Mouse (Mus musculus): ENCODE measurements around the gene Nek2. TPM values are rescaled to one million over a fixed set of nuclear protein-coding genes. Genes with fewer than 3 reads are reported as not detected.
A peak's percentile ranks its signal among the peaks of the same experiment; 100 is the strongest.

Gene Nek2
- polyA plus RNA-seq, 1 experiment from 2014 or later = 10.6 TPM

DNA sequence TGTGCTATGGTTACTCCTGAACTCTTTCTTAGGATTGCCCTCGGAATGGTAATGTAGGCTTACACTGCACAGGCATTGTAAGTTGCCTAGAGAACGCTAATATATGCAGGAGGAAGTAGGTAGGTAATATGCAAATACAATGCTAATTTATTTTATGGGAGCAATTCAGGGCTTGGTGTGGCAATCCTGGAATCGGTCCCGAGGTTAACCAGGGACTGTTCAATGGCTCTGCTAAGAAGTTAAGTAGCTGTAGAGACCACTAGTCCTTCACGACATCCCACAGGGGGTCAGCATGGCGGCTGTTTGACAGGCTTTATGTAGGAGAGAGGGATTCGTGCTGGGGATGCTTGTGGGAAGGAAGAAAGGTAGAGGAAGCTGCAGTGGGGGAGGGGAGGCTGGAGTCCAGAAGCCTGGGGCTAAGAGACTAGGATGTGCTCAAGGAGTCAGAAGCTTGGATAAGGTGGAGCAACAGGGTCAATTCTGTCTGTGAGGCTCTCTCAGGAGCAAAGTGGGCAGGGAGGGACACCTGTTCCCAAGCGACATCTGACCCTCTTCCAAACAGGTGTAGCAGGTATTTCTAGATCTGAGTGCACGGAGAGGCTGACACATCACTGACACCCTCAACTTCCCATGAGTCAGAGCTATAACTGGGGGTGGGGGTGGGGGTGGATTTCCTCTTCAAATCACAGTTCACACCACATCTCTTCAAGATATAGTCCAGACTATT lies 19.0 kb upstream of the Nek2 start:
- peak; percentile 83 for ATAC-seq (ENCODE audit: low FRiP score, low TSS enrichment)
- Histone ChIP-seq H3K4me3 (ENCODE audit: low read depth, low read length) (no peak overlapping the region), H3K27ac (replicated peaks) (peak overlapping the region; percentile 87), H3K9ac (ENCODE audit: low read length) (no peak overlapping the region), H3K4me2 (replicated peaks; ENCODE audit: low read depth) (peak overlapping the region; percentile 25; the same call in 1 of the 2 replicates), H3K4me1 (replicated peaks; ENCODE audit: control insufficient read depth, insufficient read depth) (no peaks in the 10 kb centered on the region), H3K36me3 (ENCODE audit: control insufficient read depth, insufficient read depth, low read length) (no peaks in the 10 kb centered on the region), H3K27me3 (ENCODE audit: control insufficient read depth, insufficient read depth, low read length) (no peaks in the 10 kb centered on the region), H3K9me3 (ENCODE audit: control insufficient read depth, low read length) (no peaks in the 10 kb centered on the region)
- peak; percentile 52 for DNase-seq (ENCODE audit: low spot score)
- 54% methylated on average over 9 of the region's 9 CpGs for WGBS
- TF ChIP-seq EP300 (optimal IDR thresholded peaks at IDR 0.05) (peak; percentile 69), CTCF (IDR thresholded peaks at IDR 0.05; ENCODE audit: low read depth) (no peak)

DNA sequence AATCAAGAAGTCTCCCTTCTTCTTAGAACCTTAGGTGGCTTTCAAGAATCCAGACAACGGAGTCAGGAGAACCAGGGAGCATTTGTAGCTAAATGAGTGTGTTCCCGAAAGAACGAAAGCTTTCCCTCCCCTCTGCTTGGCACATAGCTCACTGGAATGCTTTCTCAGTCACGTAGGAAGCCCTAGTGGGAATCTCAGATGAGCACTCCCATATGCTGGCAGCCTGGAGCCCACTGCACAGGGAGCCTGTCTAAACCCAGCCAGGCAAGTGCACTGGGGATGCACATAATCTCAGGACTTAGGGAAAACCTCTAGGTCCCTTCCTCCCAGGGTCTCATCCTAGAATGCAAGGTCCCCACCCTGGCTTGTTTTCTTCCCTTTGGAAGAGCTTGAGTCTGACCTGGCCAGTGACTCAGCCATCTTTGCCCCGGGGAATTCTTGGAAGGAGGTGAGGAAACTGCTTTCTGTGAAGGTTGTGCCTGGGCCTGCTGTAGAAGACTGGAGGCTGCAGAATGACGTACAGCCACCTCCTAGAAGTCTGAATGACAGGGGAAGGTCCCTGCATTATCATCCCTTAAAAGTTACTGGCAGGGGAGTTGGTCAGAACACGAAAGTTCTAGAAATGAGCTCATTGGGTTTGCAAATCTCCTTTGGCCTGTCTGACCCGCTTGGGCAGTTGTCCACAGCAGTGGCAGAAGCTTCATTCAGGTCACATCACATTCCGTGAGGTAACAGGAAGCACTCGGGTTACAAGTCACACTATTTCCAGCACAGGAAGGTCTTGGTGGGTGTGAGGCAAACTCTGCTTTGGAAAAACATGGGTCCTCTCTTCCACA lies 18.2 kb upstream of the Nek2 start:
- ATAC-seq (ENCODE audit: low FRiP score, low TSS enrichment) = peak; percentile 53
- peak; percentile 23 for DNase-seq (ENCODE audit: low spot score)
- no peak overlapping the region for H3K9ac ChIP-seq (ENCODE audit: low read length)
- H3K9me3 ChIP-seq (ENCODE audit: control insufficient read depth, low read length) = no peaks in the 10 kb centered on the region
- H3K27ac ChIP-seq (replicated peaks) = peak overlapping the region; percentile 87
- no peak for TF ChIP-seq CTCF (IDR thresholded peaks at IDR 0.05; ENCODE audit: low read depth)
- H3K36me3 ChIP-seq (ENCODE audit: control insufficient read depth, insufficient read depth, low read length) = no peaks in the 10 kb centered on the region
- WGBS = 45% methylated on average over 10 of the region's 10 CpGs
- peak overlapping the region; percentile 25; the same call in 1 of the 2 replicates for H3K4me2 ChIP-seq (replicated peaks; ENCODE audit: low read depth)
- no peaks in the 10 kb centered on the region for H3K4me1 ChIP-seq (replicated peaks; ENCODE audit: control insufficient read depth, insufficient read depth)
- H3K27me3 ChIP-seq (ENCODE audit: control insufficient read depth, insufficient read depth, low read length) = no peaks in the 10 kb centered on the region
- no peak overlapping the region for H3K4me3 ChIP-seq (ENCODE audit: low read depth, low read length)

DNA sequence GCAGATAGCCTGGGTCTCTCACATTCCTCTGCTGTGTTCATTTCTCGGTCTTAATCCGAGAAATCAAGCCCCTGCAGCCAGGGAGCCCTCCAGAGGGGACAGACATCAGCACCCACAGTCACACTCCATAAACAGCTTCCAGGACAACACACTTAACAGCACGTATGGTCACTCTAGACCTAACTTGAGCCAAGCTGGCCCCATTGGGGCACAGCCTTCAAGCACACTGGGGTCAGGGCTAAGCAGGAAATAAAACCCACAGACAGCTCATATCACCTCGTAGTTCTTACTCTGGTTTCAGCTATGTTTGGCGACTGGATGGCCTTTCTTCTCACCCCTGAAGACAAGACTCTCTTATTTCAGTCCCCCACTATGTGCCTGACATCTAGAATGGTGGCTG lies 16.5 kb upstream of the Nek2 start:
- no peak for TF ChIP-seq EP300 (optimal IDR thresholded peaks at IDR 0.05)
- TF ChIP-seq CTCF (IDR thresholded peaks at IDR 0.05; ENCODE audit: low read depth) = no peak
- 61% methylated on average over 5 of the region's 5 CpGs for WGBS
- H3K4me3 ChIP-seq (ENCODE audit: low read depth, low read length) = no peak overlapping the region
- no peaks in the 10 kb centered on the region for H3K4me1 ChIP-seq (replicated peaks; ENCODE audit: control insufficient read depth, insufficient read depth)
- H3K4me2 ChIP-seq (replicated peaks; ENCODE audit: low read depth) = no peak overlapping the region
- H3K36me3 ChIP-seq (ENCODE audit: control insufficient read depth, insufficient read depth, low read length) = no peaks in the 10 kb centered on the region
- ATAC-seq (ENCODE audit: low FRiP score, low TSS enrichment) (no peak), DNase-seq (ENCODE audit: low spot score) (no peak)
- H3K27me3 ChIP-seq (ENCODE audit: control insufficient read depth, insufficient read depth, low read length) = no peaks in the 10 kb centered on the region
- H3K27ac ChIP-seq (replicated peaks) = no peak overlapping the region
- no peak overlapping the region for H3K9ac ChIP-seq (ENCODE audit: low read length)
- H3K9me3 ChIP-seq (ENCODE audit: control insufficient read depth, low read length) = no peaks in the 10 kb centered on the region

DNA sequence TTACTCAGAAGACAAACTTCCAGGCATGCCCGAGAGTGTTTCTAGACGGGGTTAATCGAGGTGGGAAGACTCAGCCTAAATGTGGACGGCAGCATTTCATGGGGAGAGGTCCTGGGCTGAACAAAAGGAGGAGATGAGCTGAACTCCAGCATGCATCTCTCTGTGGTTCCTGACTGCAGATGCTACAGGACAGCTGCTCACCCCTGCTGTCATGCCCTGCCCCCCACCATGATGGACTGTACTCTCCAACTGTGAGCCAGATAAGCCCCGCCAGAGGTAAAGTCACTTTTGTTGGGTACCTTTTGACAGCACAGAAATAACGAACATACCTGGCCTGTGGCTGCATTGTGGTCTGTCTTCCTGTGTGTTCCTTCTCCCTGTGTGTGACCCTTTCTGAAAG lies 15.5 kb upstream of the Nek2 start:
- TF ChIP-seq EP300 (optimal IDR thresholded peaks at IDR 0.05) = no peak
- no peak for TF ChIP-seq CTCF (IDR thresholded peaks at IDR 0.05; ENCODE audit: low read depth)
- DNase-seq (ENCODE audit: low spot score) (no peak), ATAC-seq (ENCODE audit: low FRiP score, low TSS enrichment) (no peak)
- Histone ChIP-seq H3K4me2 (replicated peaks; ENCODE audit: low read depth) (no peak overlapping the region), H3K27me3 (ENCODE audit: control insufficient read depth, insufficient read depth, low read length) (no peaks in the 10 kb centered on the region), H3K4me1 (replicated peaks; ENCODE audit: control insufficient read depth, insufficient read depth) (no peaks in the 10 kb centered on the region), H3K9me3 (ENCODE audit: control insufficient read depth, low read length) (no peaks in the 10 kb centered on the region), H3K36me3 (ENCODE audit: control insufficient read depth, insufficient read depth, low read length) (no peaks in the 10 kb centered on the region), H3K27ac (replicated peaks) (no peak overlapping the region), H3K4me3 (ENCODE audit: low read depth, low read length) (no peak overlapping the region), H3K9ac (ENCODE audit: low read length) (no peak overlapping the region)
- WGBS = 64% methylated on average over 6 of the region's 6 CpGs

DNA sequence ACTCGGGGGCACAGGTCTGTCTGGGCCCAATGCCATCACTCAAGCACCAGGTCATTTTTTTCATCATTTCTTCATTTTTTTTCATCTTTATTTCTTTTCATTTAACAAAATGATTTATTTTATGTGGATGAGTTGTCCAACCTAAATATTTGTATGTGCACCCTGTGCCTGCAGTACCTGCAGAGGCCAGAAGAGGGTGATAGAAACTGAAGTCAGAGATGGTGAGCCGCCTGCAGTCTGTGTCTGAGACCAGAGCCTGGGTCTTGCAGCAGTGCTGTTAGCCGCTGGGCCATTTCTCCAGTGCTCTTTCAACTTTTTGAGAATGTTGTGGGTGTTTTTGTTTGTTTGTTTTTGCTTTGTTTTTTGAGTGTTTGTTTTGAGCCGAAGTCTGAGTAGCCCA lies 14.5 kb upstream of the Nek2 start:
- ATAC-seq (ENCODE audit: low FRiP score, low TSS enrichment) = no peak
- H3K27me3 ChIP-seq (ENCODE audit: control insufficient read depth, insufficient read depth, low read length) = no peaks in the 10 kb centered on the region
- no peak overlapping the region for H3K4me3 ChIP-seq (ENCODE audit: low read depth, low read length)
- no peaks in the 10 kb centered on the region for H3K9me3 ChIP-seq (ENCODE audit: control insufficient read depth, low read length)
- no peak overlapping the region for H3K27ac ChIP-seq (replicated peaks)
- H3K4me1 ChIP-seq (replicated peaks; ENCODE audit: control insufficient read depth, insufficient read depth) = no peaks in the 10 kb centered on the region
- H3K9ac ChIP-seq (ENCODE audit: low read length) = no peak overlapping the region
- peak; percentile 43 for TF ChIP-seq CTCF (IDR thresholded peaks at IDR 0.05; ENCODE audit: low read depth)
- TF ChIP-seq EP300 (optimal IDR thresholded peaks at IDR 0.05) = no peak
- no peak for DNase-seq (ENCODE audit: low spot score)
- WGBS = 93% methylated on average over 4 of the region's 4 CpGs
- H3K4me2 ChIP-seq (replicated peaks; ENCODE audit: low read depth) = no peak overlapping the region
- H3K36me3 ChIP-seq (ENCODE audit: control insufficient read depth, insufficient read depth, low read length) = no peaks in the 10 kb centered on the region

DNA sequence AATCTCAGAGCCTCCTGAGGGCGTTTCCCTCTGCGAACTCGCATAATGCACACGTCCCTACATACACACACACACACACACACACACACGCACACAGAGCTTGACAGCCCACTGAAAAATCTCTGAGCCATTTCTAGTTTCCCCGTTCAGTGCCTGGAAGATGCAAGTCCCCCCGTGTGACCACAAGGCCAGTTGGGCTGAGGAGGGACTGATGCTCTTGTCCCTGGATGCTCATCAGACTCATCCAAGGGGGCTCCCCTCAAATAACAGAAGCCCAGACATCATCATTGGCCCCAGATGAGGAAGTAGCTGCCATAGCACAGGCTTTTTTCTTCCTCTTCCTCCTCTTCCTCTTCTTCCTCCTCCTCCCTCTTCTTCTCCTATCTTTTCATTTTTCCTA lies 13.3 kb upstream of the Nek2 start:
- Histone ChIP-seq H3K4me1 (replicated peaks; ENCODE audit: control insufficient read depth, insufficient read depth) (no peaks in the 10 kb centered on the region), H3K4me2 (replicated peaks; ENCODE audit: low read depth) (no peak overlapping the region), H3K27me3 (ENCODE audit: control insufficient read depth, insufficient read depth, low read length) (no peaks in the 10 kb centered on the region), H3K9ac (ENCODE audit: low read length) (no peak overlapping the region), H3K9me3 (ENCODE audit: control insufficient read depth, low read length) (no peaks in the 10 kb centered on the region), H3K36me3 (ENCODE audit: control insufficient read depth, insufficient read depth, low read length) (no peaks in the 10 kb centered on the region), H3K4me3 (ENCODE audit: low read depth, low read length) (no peak overlapping the region), H3K27ac (replicated peaks) (no peak overlapping the region)
- ATAC-seq (ENCODE audit: low FRiP score, low TSS enrichment) = no peak
- no peak for TF ChIP-seq CTCF (IDR thresholded peaks at IDR 0.05; ENCODE audit: low read depth)
- no peak for TF ChIP-seq EP300 (optimal IDR thresholded peaks at IDR 0.05)
- no peak for DNase-seq (ENCODE audit: low spot score)
- WGBS = 77% methylated on average over 7 of the region's 7 CpGs
